Mouse (Mus musculus) liver, adult 2 months (tissue): ENCODE data around the gene Pcnx2. TPM values are rescaled to one million over a fixed set of nuclear protein-coding genes. Genes with fewer than 3 reads are reported as not detected.

Source experiments
- DNase-seq: peaks from one replicate; pipeline ENCODE4 v3.0.0-alpha.2; 2011; ENCODE audit warnings: low read depth, low spot score; ENCODE audit errors: extremely low read depth
- H3K27ac ChIP-seq: fragments of 200-500 bp; replicated peaks from 2 replicates; pipeline ENCODE4 v1.5.1; 2012; ENCODE audit warnings: low read depth, mild to moderate bottlenecking, control low read depth, inconsistent platforms, low read length; ENCODE audit not compliant: insufficient read depth
- H3K27me3 ChIP-seq: fragments of 200-500 bp; 2 replicates; pipeline ENCODE4 v1.6.1; 2012; ENCODE audit warnings: mild to moderate bottlenecking, moderate library complexity, low read length, inconsistent platforms; ENCODE audit not compliant: control insufficient read depth, insufficient read depth
- H3K36me3 ChIP-seq: fragments of 200-500 bp; 2 replicates; pipeline ENCODE4 v1.6.1; 2012; ENCODE audit warnings: low read length, inconsistent platforms; ENCODE audit not compliant: control insufficient read depth, insufficient read depth
- H3K4me1 ChIP-seq: fragments of 200-500 bp; 2 replicates; pipeline ENCODE4 v1.6.1; 2011; ENCODE audit warnings: low read length; ENCODE audit not compliant: control insufficient read depth, insufficient read depth
- H3K4me3 ChIP-seq: fragments of 200-500 bp; 2 replicates; pipeline ENCODE4 v1.5.1; 2011; ENCODE audit warnings: low read depth, mild to moderate bottlenecking, control low read depth, low read length, moderate library complexity; ENCODE audit not compliant: insufficient read depth
- H3K79me2 ChIP-seq: fragments of 200-500 bp; 2 replicates; pipeline ENCODE4 v1.6.1; 2012; ENCODE audit warnings: inconsistent platforms, mild to moderate bottlenecking, low read length, moderate library complexity; ENCODE audit not compliant: control insufficient read depth, insufficient read depth
- H3K9ac ChIP-seq: fragments of 200-500 bp; 2 replicates; pipeline ENCODE4 v1.6.1; 2012; ENCODE audit warnings: low read depth, mild to moderate bottlenecking, control low read depth, inconsistent platforms, low read length
- CTCF ChIP-seq: fragments of 200-500 bp; IDR thresholded peaks from 2 replicates; pipeline ENCODE4 v1.5.1; 2011; ENCODE audit warnings: low read depth, low read length, control low read depth
- POLR2A ChIP-seq: fragments of 200-500 bp; IDR thresholded peaks from 2 replicates; pipeline ENCODE4 v1.6.1; 2011; ENCODE audit warnings: low read length, control low read depth; ENCODE audit not compliant: insufficient read depth; ENCODE audit errors: extremely low read depth
- WGBS: fragments of 180-500 bp; shearing (Covaris S2); methylation state at CpG from one replicate; pipeline ENCODE4 v1.1.7; 2018; 5-methylcytosine and 5-hydroxymethylcytosine counted together
- polyA plus RNA-seq: library from polyadenylated mRNA; depleted of rRNA; stranded (reverse); fragments of >200 nt; gene quantifications from 2 replicates; pipeline ENCODE4 v1.2.3, GENCODE M21; 2012
- total RNA-seq: library from RNA; depleted of rRNA; stranded (reverse); fragments of >200 nt; gene quantifications from 2 replicates; pipeline ENCODE4 v1.2.3, GENCODE M21; 2014

The Pcnx2 gene
- total and polyA plus RNA-seq, 2 experiments: 0.05 TPM; not detected in 1

DNA sequence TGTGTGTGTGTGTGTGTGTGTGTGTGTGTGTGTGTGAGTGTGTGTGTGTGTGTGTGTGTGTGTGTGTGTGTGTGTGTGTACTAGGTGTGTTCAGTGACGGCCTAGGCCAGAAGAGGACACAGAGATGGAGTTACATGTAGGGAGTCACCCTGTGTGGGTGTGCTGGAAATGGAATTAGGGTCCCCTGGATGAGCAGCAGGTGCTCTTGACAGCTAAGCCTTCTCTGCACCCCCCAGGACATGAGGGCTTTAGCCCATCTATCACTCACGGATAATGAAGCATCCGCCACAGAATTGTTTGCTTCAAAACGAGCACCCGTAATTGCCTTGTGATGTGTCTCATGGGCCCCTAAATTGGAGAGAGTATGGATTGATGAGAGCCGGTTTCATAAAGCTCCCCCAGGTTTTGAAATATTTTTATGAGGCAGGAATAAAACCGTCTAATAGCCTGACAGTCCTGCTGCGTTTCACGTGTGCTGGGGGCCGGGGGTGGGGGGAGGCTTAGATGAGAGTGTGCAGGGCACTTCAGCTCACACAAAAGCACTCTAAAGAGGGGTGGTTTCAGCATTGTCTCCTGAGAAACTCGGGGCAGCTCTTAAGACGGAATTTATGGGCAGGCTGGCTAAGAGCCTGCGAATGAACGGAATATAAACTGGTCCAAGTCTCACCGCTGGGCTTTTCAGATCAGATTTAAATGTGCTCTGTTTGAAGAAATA is 54.8 kb downstream of the Pcnx2 start:
- 87% methylated on average over 15 of the region's 15 CpGs for WGBS
- no peak for TF ChIP-seq CTCF
- TF ChIP-seq POLR2A: no peak
- Histone ChIP-seq H3K27me3 (no peaks in the 10 kb centered on the region), H3K4me3 (no peak overlapping the region), H3K27ac (no peak overlapping the region), H3K79me2 (no peaks in the 10 kb centered on the region), H3K9ac (no peak overlapping the region), H3K4me1 (no peaks in the 10 kb centered on the region), H3K36me3 (no peaks in the 10 kb centered on the region)
- DNase-seq: no peak

DNA sequence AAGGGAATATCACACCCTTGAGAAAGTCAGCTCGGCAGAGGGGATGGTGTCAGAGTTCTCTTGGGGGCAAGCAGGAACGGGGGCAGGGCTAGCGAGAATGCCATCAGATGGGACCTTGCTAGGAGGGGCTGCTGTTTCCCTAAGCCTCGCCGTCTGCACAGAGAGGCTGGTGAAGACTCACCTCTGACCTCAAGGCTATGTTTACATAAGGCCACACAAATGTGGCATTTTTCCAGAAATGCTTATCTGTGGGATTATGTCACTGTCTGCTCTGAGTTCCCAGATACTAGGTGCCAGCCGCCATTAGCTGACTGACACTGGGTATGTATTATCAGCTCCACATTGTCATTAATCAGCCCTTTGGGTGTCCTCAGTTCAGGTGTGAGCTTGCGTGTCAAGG is 56.0 kb downstream of the Pcnx2 start:
- Histone ChIP-seq H3K9ac (no peak overlapping the region), H3K27ac (no peak overlapping the region), H3K4me1 (no peaks in the 10 kb centered on the region), H3K36me3 (no peaks in the 10 kb centered on the region), H3K79me2 (no peaks in the 10 kb centered on the region), H3K4me3 (no peak overlapping the region), H3K27me3 (no peaks in the 10 kb centered on the region)
- WGBS: 35% methylated on average over 7 of the region's 7 CpGs
- TF ChIP-seq CTCF: no peak
- no peak for TF ChIP-seq POLR2A
- peak; percentile 37 for DNase-seq

DNA sequence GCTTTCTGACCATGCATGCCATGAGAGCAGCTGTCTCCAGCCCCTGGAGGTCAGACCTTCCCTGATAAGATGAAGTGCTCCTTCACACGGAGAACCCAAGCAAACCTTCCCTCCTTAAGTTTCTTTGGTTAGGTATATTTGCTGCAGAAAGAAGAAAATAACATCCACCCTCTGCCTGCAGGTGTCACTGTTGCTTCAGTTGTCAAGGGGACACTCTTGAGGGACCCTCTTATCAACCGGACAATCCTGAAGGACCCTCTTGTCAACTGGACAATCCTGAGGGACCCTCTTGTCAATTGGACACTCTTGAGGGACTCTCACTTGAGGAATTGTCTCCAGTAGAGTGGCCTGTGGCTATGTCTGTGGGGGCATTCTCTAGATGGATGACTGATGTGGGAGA is 73.4 kb downstream of the Pcnx2 start:
- Histone ChIP-seq H3K27ac (no peak overlapping the region), H3K27me3 (no peaks in the 10 kb centered on the region), H3K4me1 (no peaks in the 10 kb centered on the region), H3K9ac (no peak overlapping the region), H3K4me3 (no peak overlapping the region), H3K79me2 (no peaks in the 10 kb centered on the region), H3K36me3 (no peaks in the 10 kb centered on the region)
- WGBS: 41% methylated on average over 2 of the region's 2 CpGs
- DNase-seq: no peak
- no peak for TF ChIP-seq CTCF
- no peak for TF ChIP-seq POLR2A

DNA sequence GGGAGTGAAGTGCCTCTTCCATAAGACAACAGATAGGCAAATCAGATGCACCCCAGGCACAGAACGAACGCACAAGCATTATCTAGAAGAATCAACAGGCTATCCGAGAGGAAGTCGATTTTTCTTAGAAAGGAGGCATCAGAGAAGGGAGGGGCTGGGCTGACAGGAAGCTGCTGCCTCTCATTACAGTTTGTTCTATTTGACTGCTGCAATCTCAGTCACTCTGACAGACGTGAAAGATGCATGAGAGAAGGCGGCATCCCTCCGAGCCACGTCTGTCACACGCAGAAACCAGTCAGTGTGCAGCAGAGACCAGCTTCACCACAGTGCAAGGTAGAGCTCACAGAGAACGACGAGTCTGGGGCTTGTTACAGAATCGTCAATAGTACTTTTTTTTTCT is 74.4 kb downstream of the Pcnx2 start:
- TF ChIP-seq POLR2A (no peak), CTCF (no peak)
- Histone ChIP-seq H3K4me1 (no peaks in the 10 kb centered on the region), H3K9ac (no peak overlapping the region), H3K36me3 (no peaks in the 10 kb centered on the region), H3K27me3 (no peaks in the 10 kb centered on the region), H3K4me3 (no peak overlapping the region), H3K79me2 (no peaks in the 10 kb centered on the region), H3K27ac (no peak overlapping the region)
- WGBS: 36% methylated on average over 12 of the region's 12 CpGs
- no peak for DNase-seq

DNA sequence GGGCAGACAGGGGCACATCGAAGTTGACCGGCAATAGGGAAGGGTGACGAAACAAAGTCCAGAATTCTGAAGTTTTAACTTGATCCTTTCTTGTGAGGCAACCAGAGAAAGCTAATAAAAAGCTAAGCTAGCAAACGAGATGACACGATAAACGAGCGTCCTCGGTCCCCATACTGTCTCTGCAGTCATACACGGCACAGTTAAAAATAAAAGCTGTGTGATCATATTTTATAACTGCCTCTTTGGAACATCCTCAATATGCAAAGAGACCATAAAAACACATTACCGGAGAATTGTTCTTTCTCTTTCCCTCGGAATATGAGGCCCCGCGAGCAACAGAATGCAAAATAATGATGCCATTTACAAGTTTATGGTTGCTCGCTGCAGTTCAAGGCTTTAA is 76.1 kb downstream of the Pcnx2 start:
- Histone ChIP-seq H3K4me1 (no peaks in the 10 kb centered on the region), H3K27me3 (no peaks in the 10 kb centered on the region), H3K36me3 (no peaks in the 10 kb centered on the region), H3K27ac (no peak overlapping the region), H3K9ac (no peak overlapping the region), H3K4me3 (no peak overlapping the region), H3K79me2 (no peaks in the 10 kb centered on the region)
- no peak for DNase-seq
- 68% methylated on average over 14 of the region's 14 CpGs for WGBS
- TF ChIP-seq CTCF (no peak), POLR2A (no peak)

DNA sequence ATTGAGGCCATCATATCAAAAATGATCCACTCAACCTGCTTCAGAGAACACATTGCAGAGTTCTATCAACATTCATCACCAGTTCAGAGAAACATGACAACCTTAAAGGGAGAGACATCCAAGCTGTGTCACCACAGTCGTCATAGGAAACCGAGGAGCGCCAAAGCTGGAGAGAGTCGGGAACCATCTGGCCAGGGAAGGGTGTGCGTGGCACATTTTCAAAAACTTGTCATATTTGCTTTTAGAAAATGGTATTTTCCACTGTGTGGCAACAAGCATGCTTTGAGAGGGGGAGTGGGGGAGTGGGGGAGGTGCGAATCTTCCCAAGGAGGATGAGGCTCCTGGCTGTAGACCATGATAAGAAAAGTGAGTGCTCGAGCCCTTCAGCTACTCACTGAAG is 78.3 kb downstream of the Pcnx2 start:
- no peak overlapping the region for H3K27ac ChIP-seq
- WGBS: 79% methylated on average over 7 of the region's 7 CpGs
- no peaks in the 10 kb centered on the region for H3K27me3 ChIP-seq
- H3K36me3 ChIP-seq: no peaks in the 10 kb centered on the region
- TF ChIP-seq POLR2A (no peak), CTCF (no peak)
- H3K4me1 ChIP-seq: no peaks in the 10 kb centered on the region
- H3K4me3 ChIP-seq: no peak overlapping the region
- H3K9ac ChIP-seq: no peak overlapping the region
- no peak for DNase-seq
- H3K79me2 ChIP-seq: no peaks in the 10 kb centered on the region
